Mouse (Mus musculus): ENCODE data around the gene Syde2. TPM values are rescaled to one million over a fixed set of nuclear protein-coding genes. Genes with fewer than 3 reads are reported as not detected.
A peak's percentile ranks its signal among the peaks of the same experiment; 100 is the strongest.

Syde2 gene
- polyA plus RNA-seq (2014; fragmentation: Nextera tagmentation; extraction: Ambion mirVana) = 2.3 and 2.6 TPM in 2 replicates

DNA sequence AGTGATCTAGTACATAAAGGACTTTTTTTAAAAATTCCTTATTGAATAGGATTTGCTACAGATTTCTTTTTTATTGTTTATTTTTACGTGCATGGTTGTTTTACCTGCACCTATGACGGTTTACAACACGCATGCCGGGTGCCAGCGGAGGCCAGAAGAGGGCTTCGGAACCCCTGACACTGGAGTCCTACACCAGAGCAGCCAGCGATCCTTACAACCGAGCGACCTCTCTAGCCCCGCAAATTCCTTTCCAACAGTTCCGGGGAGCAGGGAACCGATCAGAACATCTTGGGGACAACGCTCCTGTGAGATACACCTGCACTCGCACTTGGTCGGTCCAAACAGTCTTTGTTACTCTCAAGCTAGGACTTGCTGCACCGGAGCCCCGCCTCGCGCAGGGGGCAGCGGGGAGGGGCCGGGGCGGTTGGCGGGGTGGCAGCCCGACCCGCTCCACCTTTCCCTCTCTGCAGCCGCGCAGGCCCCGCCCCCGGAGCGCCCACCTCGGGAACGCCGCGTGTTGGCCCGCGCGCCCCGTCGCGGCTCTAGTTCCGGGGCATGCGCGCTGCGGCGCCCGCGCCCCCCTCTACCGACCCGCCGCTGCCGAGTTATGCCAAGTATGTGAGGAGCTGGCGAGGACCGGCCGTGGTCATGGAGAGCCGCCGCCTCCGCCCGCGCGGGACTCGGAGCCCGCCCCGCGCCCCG is at the start of gene Syde2:
Syde2 (plus strand) TSS at position 603 of the 702 bp plus-strand sequence.
- H3K9me3 ChIP-seq (ENCODE audit: control insufficient read depth, low read length) = no peaks in the 10 kb centered on the region
- peak within 1 kb of the TSS; percentile 89 for H3K9ac ChIP-seq (ENCODE audit: low read depth, low read length)
- peak within 1 kb of the TSS; percentile 77 for H3K4me3 ChIP-seq (ENCODE audit: low read length)
- peak; percentile 85 for ATAC-seq (ENCODE audit: low FRiP score, low TSS enrichment)
- H3K36me3 ChIP-seq (ENCODE audit: control insufficient read depth, insufficient read depth, low read length) = no peaks in the 10 kb centered on the region
- H3K27me3 ChIP-seq (ENCODE audit: control insufficient read depth, insufficient read depth, low read length) = peaks cover 10% of the 10 kb centered on the region
- H3K4me2 ChIP-seq (replicated peaks; ENCODE audit: low read depth, low read length) = peak within 1 kb of the TSS; percentile 84
- peak within 1 kb of the TSS; percentile 91 for H3K27ac ChIP-seq (ENCODE audit: low read depth, low read length)
- under 1% methylated on average over 60 of the region's 65 CpGs for WGBS
- 0 out of 2 replicates have a peak, but pooled peaks cover 7% of the 10 kb centered on the region for H3K4me1 ChIP-seq (ENCODE audit: control insufficient read depth, insufficient read depth, low read length)

DNA sequence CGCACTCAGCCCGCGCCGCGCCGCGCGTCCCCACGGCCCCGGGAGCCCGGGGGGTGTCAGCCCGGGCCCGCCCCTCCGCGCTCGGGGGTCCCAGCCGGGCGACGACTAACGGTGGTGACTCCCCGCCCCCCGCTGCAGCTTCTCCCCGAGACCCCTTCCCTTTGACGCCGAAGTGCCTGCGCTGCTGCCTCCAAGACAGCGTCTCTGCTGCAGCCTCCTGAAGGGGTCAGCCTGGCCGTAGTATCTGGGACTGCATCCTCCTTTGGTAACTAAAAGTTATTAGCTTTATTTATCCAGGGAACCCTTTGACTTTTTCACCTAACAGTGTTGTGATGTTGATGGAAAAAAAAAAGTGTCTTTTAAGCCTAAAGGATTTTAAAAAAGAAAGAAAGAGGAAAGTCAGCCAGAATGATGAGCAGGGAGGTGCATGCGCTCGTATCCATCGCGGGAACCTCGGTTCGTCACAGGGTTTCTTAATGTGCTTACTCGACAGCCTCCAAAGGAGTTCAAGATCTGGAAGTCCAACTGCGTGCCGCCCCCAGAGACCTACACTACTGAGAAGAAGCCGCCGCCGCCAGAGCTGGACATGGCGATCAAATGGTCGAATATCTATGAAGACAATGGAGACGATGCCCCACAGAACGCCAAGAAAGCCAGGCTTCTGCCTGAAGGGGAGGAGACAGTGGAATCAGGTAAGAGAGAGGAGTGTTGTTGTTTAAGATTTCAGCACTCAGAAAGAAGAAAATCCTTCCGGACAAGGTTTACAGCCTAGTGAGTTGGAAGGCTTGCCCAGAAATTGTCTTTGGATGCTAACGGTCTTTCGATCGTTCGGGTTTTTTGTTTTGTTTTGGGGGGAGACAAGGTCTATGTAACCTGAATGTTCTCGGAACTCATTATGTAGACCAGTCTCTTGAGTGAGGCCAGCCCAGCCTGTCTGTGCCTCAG is 49.0 kb upstream of the Syde2 start:
- H3K36me3 ChIP-seq (ENCODE audit: control insufficient read depth, insufficient read depth, low read length) = peaks cover 27% of the 10 kb centered on the region
- H3K9me3 ChIP-seq (ENCODE audit: control insufficient read depth, low read length) = no peaks in the 10 kb centered on the region
- no peaks in the 10 kb centered on the region for H3K27me3 ChIP-seq (ENCODE audit: control insufficient read depth, insufficient read depth, low read length)
- H3K4me3 ChIP-seq (ENCODE audit: low read length) = peak overlapping the region; percentile 94
- peak overlapping the region; percentile 90 for H3K9ac ChIP-seq (ENCODE audit: low read depth, low read length)
- peaks cover 11% of the 10 kb centered on the region for H3K4me1 ChIP-seq (ENCODE audit: control insufficient read depth, insufficient read depth, low read length)
- H3K4me2 ChIP-seq (replicated peaks; ENCODE audit: low read depth, low read length) = peak overlapping the region; percentile 77
- 0 out of 2 replicates have a peak, but pooled peaks have one; percentile 26 for ATAC-seq (ENCODE audit: low FRiP score, low TSS enrichment)
- WGBS = 19% methylated on average over 50 of the region's 50 CpGs
- no peak overlapping the region; the same call in 1 of the 2 replicates for H3K27ac ChIP-seq (ENCODE audit: low read depth, low read length)

DNA sequence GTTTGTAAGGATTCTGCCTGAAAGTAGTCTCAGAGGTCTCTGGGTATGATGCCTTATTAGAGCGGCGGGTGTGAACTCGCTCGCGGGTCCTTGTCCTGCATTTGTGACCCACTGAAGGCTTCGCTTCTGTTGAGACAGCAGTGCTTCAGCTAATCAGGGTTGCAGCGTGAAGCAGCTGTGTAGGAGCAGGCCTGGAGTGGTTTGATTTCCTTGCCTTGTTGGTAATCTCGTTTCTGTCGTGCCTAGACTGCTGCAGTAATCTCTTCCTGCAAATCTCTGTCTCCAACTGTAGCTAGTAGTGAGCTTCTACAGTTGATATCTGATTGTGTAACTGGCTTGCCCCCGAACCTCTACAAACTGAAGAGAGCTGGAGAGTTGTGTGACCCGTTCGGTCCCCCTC is 48.3 kb upstream of the Syde2 start:
- Histone ChIP-seq H3K27ac (ENCODE audit: low read depth, low read length) (no peak overlapping the region), H3K4me2 (replicated peaks; ENCODE audit: low read depth, low read length) (peak overlapping the region; percentile 77), H3K9me3 (ENCODE audit: control insufficient read depth, low read length) (no peaks in the 10 kb centered on the region), H3K4me3 (ENCODE audit: low read length) (peak overlapping the region; percentile 94), H3K9ac (ENCODE audit: low read depth, low read length) (no peak overlapping the region; the same call in 1 of the 2 replicates), H3K27me3 (ENCODE audit: control insufficient read depth, insufficient read depth, low read length) (no peaks in the 10 kb centered on the region), H3K36me3 (ENCODE audit: control insufficient read depth, insufficient read depth, low read length) (peaks cover 32% of the 10 kb centered on the region), H3K4me1 (ENCODE audit: control insufficient read depth, insufficient read depth, low read length) (peaks cover 11% of the 10 kb centered on the region)
- no peak for ATAC-seq (ENCODE audit: low FRiP score, low TSS enrichment)
- WGBS = 85% methylated on average over 12 of the region's 12 CpGs

DNA sequence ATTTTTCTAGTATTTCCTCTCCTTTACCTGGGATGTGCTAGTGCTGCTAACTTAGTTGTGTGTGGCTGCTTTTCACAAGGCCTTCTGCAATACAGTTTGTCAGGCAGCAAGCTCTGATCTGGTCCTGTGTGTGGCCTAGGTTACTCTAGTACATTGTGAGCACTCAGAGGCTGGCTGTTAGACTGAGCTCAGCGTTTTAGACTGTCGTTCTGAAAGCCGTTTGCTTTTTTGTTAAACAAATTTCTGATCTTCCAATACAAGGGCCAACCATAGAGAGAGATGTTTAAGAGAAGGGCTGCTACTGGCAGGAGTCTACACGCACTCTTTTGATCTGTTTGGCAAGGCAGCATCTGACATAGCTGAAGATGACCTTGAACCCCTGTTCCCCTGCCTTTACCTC is 47.7 kb upstream of the Syde2 start:
- no peak for ATAC-seq (ENCODE audit: low FRiP score, low TSS enrichment)
- Histone ChIP-seq H3K27me3 (ENCODE audit: control insufficient read depth, insufficient read depth, low read length) (no peaks in the 10 kb centered on the region), H3K4me3 (ENCODE audit: low read length) (no peak overlapping the region), H3K9ac (ENCODE audit: low read depth, low read length) (no peak overlapping the region), H3K36me3 (ENCODE audit: control insufficient read depth, insufficient read depth, low read length) (peaks cover 38% of the 10 kb centered on the region), H3K9me3 (ENCODE audit: control insufficient read depth, low read length) (no peaks in the 10 kb centered on the region), H3K27ac (ENCODE audit: low read depth, low read length) (no peak overlapping the region), H3K4me1 (ENCODE audit: control insufficient read depth, insufficient read depth, low read length) (peaks cover 11% of the 10 kb centered on the region), H3K4me2 (replicated peaks; ENCODE audit: low read depth, low read length) (no peak overlapping the region)
- 93% methylated on average over 4 of the region's 4 CpGs for WGBS

DNA sequence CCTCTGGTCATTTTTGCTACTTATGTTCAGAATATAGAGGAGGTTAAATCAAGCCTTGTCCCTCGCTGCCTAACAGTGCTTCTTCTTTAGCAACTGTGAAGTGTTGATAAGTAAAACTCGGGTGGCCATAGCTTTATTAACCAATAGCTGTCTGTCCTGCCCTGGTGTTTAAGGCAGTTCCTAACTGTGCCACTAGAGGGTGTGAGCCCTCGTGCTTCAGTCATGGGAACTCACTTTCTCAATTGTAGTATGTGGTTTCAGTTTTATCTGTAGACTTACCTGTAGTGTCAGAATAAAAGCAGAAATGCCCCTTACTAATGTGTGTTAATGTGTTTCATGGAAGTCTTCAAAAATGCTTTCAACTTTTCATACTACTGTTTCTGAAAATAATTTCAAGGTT is 45.7 kb upstream of the Syde2 start:
- Histone ChIP-seq H3K27me3 (ENCODE audit: control insufficient read depth, insufficient read depth, low read length) (no peaks in the 10 kb centered on the region), H3K27ac (ENCODE audit: low read depth, low read length) (no peak overlapping the region), H3K4me3 (ENCODE audit: low read length) (no peak overlapping the region), H3K9me3 (ENCODE audit: control insufficient read depth, low read length) (no peaks in the 10 kb centered on the region), H3K4me2 (replicated peaks; ENCODE audit: low read depth, low read length) (no peak overlapping the region), H3K4me1 (ENCODE audit: control insufficient read depth, insufficient read depth, low read length) (peaks cover 11% of the 10 kb centered on the region), H3K36me3 (ENCODE audit: control insufficient read depth, insufficient read depth, low read length) (peaks cover 38% of the 10 kb centered on the region), H3K9ac (ENCODE audit: low read depth, low read length) (no peak overlapping the region)
- no peak for ATAC-seq (ENCODE audit: low FRiP score, low TSS enrichment)
- 15% methylated on average over 3 of the region's 3 CpGs for WGBS

DNA sequence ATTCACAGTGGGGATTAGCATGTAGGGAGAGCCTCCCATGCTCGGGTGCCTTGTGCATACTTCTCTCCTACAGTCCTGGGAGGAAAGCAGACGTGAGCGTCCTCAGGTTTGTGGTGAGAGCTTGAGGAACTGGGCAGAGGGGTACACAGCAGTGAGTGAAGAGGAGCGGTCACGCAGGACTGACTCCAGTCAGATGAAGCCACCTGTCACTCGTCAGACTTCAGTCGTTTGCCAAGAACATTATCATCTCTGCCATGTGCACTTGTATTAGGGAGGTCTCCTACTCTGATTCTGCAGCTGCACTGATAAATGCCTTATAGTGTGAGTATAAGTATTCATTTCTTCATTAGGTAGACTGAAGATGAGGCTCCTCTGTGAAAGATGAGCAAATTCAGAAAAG is 43.3 kb upstream of the Syde2 start:
- no peaks in the 10 kb centered on the region for H3K9me3 ChIP-seq (ENCODE audit: control insufficient read depth, low read length)
- peaks cover 3% of the 10 kb centered on the region for H3K4me1 ChIP-seq (ENCODE audit: control insufficient read depth, insufficient read depth, low read length)
- H3K4me3 ChIP-seq (ENCODE audit: low read length) = no peak overlapping the region
- no peak for ATAC-seq (ENCODE audit: low FRiP score, low TSS enrichment)
- no peak overlapping the region for H3K27ac ChIP-seq (ENCODE audit: low read depth, low read length)
- H3K4me2 ChIP-seq (replicated peaks; ENCODE audit: low read depth, low read length) = no peak overlapping the region
- WGBS = 81% methylated on average over 7 of the region's 7 CpGs
- H3K36me3 ChIP-seq (ENCODE audit: control insufficient read depth, insufficient read depth, low read length) = peaks cover 35% of the 10 kb centered on the region
- no peaks in the 10 kb centered on the region for H3K27me3 ChIP-seq (ENCODE audit: control insufficient read depth, insufficient read depth, low read length)
- H3K9ac ChIP-seq (ENCODE audit: low read depth, low read length) = no peak overlapping the region

DNA sequence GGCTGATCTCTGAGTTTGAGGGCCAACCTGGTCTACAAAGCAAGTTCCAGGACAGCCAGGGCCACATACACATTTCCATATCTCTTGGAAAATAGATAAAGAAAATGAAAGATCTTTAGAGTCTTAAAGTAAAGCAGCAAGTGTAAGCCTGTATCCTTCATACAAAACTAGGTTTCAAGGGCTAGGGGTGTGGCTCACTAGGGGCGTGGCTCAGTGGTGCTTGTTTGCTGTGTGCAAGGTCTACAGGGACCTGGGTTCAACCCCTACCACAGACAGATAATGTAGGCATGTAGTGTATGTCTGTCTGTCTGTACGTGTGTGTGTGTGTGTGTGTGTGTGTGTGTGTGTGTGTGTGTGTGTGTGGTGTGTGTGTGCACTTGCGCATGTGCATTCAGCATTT is 41.8 kb upstream of the Syde2 start:
- Histone ChIP-seq H3K9me3 (ENCODE audit: control insufficient read depth, low read length) (no peaks in the 10 kb centered on the region), H3K36me3 (ENCODE audit: control insufficient read depth, insufficient read depth, low read length) (peaks cover 27% of the 10 kb centered on the region), H3K4me2 (replicated peaks; ENCODE audit: low read depth, low read length) (no peak overlapping the region), H3K4me1 (ENCODE audit: control insufficient read depth, insufficient read depth, low read length) (peaks cover 2% of the 10 kb centered on the region; the same call in 1 of the 2 replicates), H3K27ac (ENCODE audit: low read depth, low read length) (no peak overlapping the region), H3K9ac (ENCODE audit: low read depth, low read length) (no peak overlapping the region), H3K27me3 (ENCODE audit: control insufficient read depth, insufficient read depth, low read length) (no peaks in the 10 kb centered on the region), H3K4me3 (ENCODE audit: low read length) (no peak overlapping the region)
- 88% methylated on average over 3 of the region's 3 CpGs for whole genome bisulfite sequencing
- ATAC-seq (ENCODE audit: low FRiP score, low TSS enrichment) = no peak

DNA sequence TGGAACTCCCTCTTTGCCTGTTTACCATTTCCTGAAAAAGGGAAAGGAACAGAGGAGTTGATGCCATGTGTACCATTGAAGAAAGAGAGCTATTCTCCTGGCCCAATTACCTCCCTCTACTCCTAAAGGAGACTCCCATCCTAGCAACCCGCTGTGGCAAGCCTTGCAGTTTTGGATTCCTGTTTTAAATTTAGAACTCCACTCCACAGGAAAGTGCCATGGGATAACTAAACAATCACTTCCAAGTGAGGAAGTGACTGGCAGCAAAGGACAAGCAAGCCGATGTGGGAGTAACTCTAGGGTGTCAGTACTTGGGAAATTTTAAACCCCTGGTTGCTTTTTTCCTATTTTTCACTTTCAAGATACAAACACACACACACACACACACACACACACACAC is 41.0 kb upstream of the Syde2 start:
- no peaks in the 10 kb centered on the region for H3K9me3 ChIP-seq (ENCODE audit: control insufficient read depth, low read length)
- H3K27ac ChIP-seq (ENCODE audit: low read depth, low read length) = no peak overlapping the region
- no peak for ATAC-seq (ENCODE audit: low FRiP score, low TSS enrichment)
- peaks cover 25% of the 10 kb centered on the region for H3K36me3 ChIP-seq (ENCODE audit: control insufficient read depth, insufficient read depth, low read length)
- no peak overlapping the region for H3K4me3 ChIP-seq (ENCODE audit: low read length)
- WGBS = 48% methylated on average over 2 of the region's 2 CpGs
- H3K27me3 ChIP-seq (ENCODE audit: control insufficient read depth, insufficient read depth, low read length) = no peaks in the 10 kb centered on the region
- H3K4me1 ChIP-seq (ENCODE audit: control insufficient read depth, insufficient read depth, low read length) = peaks cover 2% of the 10 kb centered on the region; the same call in 1 of the 2 replicates
- no peak overlapping the region for H3K4me2 ChIP-seq (replicated peaks; ENCODE audit: low read depth, low read length)
- no peak overlapping the region for H3K9ac ChIP-seq (ENCODE audit: low read depth, low read length)

All from kidney, embryonic 14.5 days (tissue).